Mouse (Mus musculus): ENCODE data around the gene Med10. TPM values are rescaled to one million over a fixed set of nuclear protein-coding genes. Genes with fewer than 3 reads are reported as not detected.

Gene Med10
- polyA plus RNA-seq (2016; fragmentation: Nextera tagmentation; extraction: Ambion mirVana) = 170 TPM in 2 replicates

GRCm38 (mm10) chr13:69802095-69802494, at the start of gene Med10:
Med10 (plus strand) TSS chr13:69802395.
- Histone ChIP-seq H3K9me3 (replicated peaks) (no peaks in the 10 kb centered on the region), H3K27ac (no peak within 1 kb of the TSS), H3K4me3 (no peak within 1 kb of the TSS), H3K4me1 (no peaks in the 10 kb centered on the region), H3K36me3 (no peaks in the 10 kb centered on the region), H3K27me3 (ENCODE audit: low read depth, poor library complexity, severe bottlenecking) (no peaks in the 10 kb centered on the region)
- DNase-seq (ENCODE audit: low spot score) = no peak
- WGBS = 83% methylated on average over 5 of the region's 5 CpGs

- no peak for DNase-seq (ENCODE audit: low spot score)
These were observed 49.3 kb upstream of the Med10 start for GRCm38 (mm10) chr13:69752875-69753274.

GRCm38 (mm10) chr13:69758979-69759378, 43.2 kb upstream of the Med10 start:
- WGBS = 87% methylated on average over 6 of the region's 6 CpGs
- no peak for DNase-seq (ENCODE audit: low spot score)
- Histone ChIP-seq H3K36me3 (no peaks in the 10 kb centered on the region), H3K27me3 (ENCODE audit: low read depth, poor library complexity, severe bottlenecking) (no peaks in the 10 kb centered on the region), H3K4me1 (no peaks in the 10 kb centered on the region), H3K27ac (no peak overlapping the region), H3K4me3 (no peak overlapping the region), H3K9me3 (replicated peaks) (no peaks in the 10 kb centered on the region)

More at GRCm38 (mm10) chr13:69752875-69753274, 49.3 kb upstream of the Med10 start:
- H3K4me3 ChIP-seq = no peak overlapping the region
- H3K4me1 ChIP-seq = no peaks in the 10 kb centered on the region
- no peaks in the 10 kb centered on the region for H3K27me3 ChIP-seq (ENCODE audit: low read depth, poor library complexity, severe bottlenecking)
- WGBS = 75% methylated on average over 2 of the region's 2 CpGs
- H3K27ac ChIP-seq = no peak overlapping the region
- H3K9me3 ChIP-seq (replicated peaks) = no peaks in the 10 kb centered on the region
- H3K36me3 ChIP-seq = no peaks in the 10 kb centered on the region

- Histone ChIP-seq H3K4me1 (no peaks in the 10 kb centered on the region), H3K9me3 (replicated peaks) (no peaks in the 10 kb centered on the region), H3K36me3 (no peaks in the 10 kb centered on the region), H3K4me3 (no peak overlapping the region), H3K27me3 (ENCODE audit: low read depth, poor library complexity, severe bottlenecking) (no peaks in the 10 kb centered on the region), H3K27ac (no peak overlapping the region)
- no peak for DNase-seq (ENCODE audit: low spot score)
- 93% methylated on average over 10 of the region's 10 CpGs for WGBS
These were observed 40.8 kb upstream of the Med10 start for GRCm38 (mm10) chr13:69761393-69761792.

GRCm38 (mm10) chr13:69764646-69765045, 37.5 kb upstream of the Med10 start:
- H3K36me3 ChIP-seq = no peaks in the 10 kb centered on the region
- WGBS = 90% methylated on average over 9 of the region's 9 CpGs
- H3K9me3 ChIP-seq (replicated peaks) = no peaks in the 10 kb centered on the region
- DNase-seq (ENCODE audit: low spot score) = no peak
- no peaks in the 10 kb centered on the region for H3K27me3 ChIP-seq (ENCODE audit: low read depth, poor library complexity, severe bottlenecking)
- H3K27ac ChIP-seq = no peak overlapping the region
- H3K4me1 ChIP-seq = no peaks in the 10 kb centered on the region
- H3K4me3 ChIP-seq = no peak overlapping the region

- H3K27ac ChIP-seq = no peak overlapping the region
- H3K4me3 ChIP-seq = no peak overlapping the region
- no peaks in the 10 kb centered on the region for H3K9me3 ChIP-seq (replicated peaks)
- H3K27me3 ChIP-seq (ENCODE audit: low read depth, poor library complexity, severe bottlenecking) = no peaks in the 10 kb centered on the region
- no peaks in the 10 kb centered on the region for H3K36me3 ChIP-seq
- WGBS = 93% methylated on average over 10 of the region's 10 CpGs
- DNase-seq (ENCODE audit: low spot score) = no peak
- no peaks in the 10 kb centered on the region for H3K4me1 ChIP-seq
These were observed 34.0 kb upstream of the Med10 start for GRCm38 (mm10) chr13:69768152-69768551.

GRCm38 (mm10) chr13:69770538-69771456, 31.4 kb upstream of the Med10 start:
- Histone ChIP-seq H3K27ac (no peak overlapping the region), H3K9me3 (replicated peaks) (no peaks in the 10 kb centered on the region), H3K27me3 (ENCODE audit: low read depth, poor library complexity, severe bottlenecking) (no peaks in the 10 kb centered on the region), H3K4me3 (no peak overlapping the region), H3K36me3 (no peaks in the 10 kb centered on the region), H3K4me1 (no peaks in the 10 kb centered on the region)
- DNase-seq (ENCODE audit: low spot score) = no peak
- 85% methylated on average over 12 of the region's 12 CpGs for WGBS

- Histone ChIP-seq H3K4me1 (no peaks in the 10 kb centered on the region), H3K27ac (no peak overlapping the region), H3K36me3 (no peaks in the 10 kb centered on the region), H3K4me3 (no peak overlapping the region), H3K27me3 (ENCODE audit: low read depth, poor library complexity, severe bottlenecking) (no peaks in the 10 kb centered on the region), H3K9me3 (replicated peaks) (no peaks in the 10 kb centered on the region)
- WGBS = 85% methylated on average over 4 of the region's 4 CpGs
- no peak for DNase-seq (ENCODE audit: low spot score)
These were observed 29.8 kb upstream of the Med10 start for GRCm38 (mm10) chr13:69772358-69772757.

- H3K27me3 ChIP-seq (ENCODE audit: low read depth, poor library complexity, severe bottlenecking) = no peaks in the 10 kb centered on the region
- H3K9me3 ChIP-seq (replicated peaks) = no peaks in the 10 kb centered on the region
- no peak for DNase-seq (ENCODE audit: low spot score)
- no peak overlapping the region for H3K4me3 ChIP-seq
- H3K27ac ChIP-seq = no peak overlapping the region
- H3K4me1 ChIP-seq = no peaks in the 10 kb centered on the region
- H3K36me3 ChIP-seq = no peaks in the 10 kb centered on the region
- WGBS = 92% methylated on average over 19 of the region's 19 CpGs
These were observed 24.0 kb upstream of the Med10 start for GRCm38 (mm10) chr13:69778221-69778620.

- Histone ChIP-seq H3K4me1 (no peaks in the 10 kb centered on the region), H3K27me3 (ENCODE audit: low read depth, poor library complexity, severe bottlenecking) (no peaks in the 10 kb centered on the region), H3K9me3 (replicated peaks) (no peaks in the 10 kb centered on the region), H3K27ac (no peak overlapping the region), H3K36me3 (no peaks in the 10 kb centered on the region), H3K4me3 (no peak overlapping the region)
- DNase-seq (ENCODE audit: low spot score) = no peak
- WGBS = 89% methylated on average over 5 of the region's 5 CpGs
These were observed 13.5 kb upstream of the Med10 start for GRCm38 (mm10) chr13:69788704-69789103.

GRCm38 (mm10) chr13:69791814-69792213, 10.4 kb upstream of the Med10 start:
- Histone ChIP-seq H3K4me1 (no peaks in the 10 kb centered on the region), H3K36me3 (no peaks in the 10 kb centered on the region), H3K9me3 (replicated peaks) (no peaks in the 10 kb centered on the region), H3K27me3 (ENCODE audit: low read depth, poor library complexity, severe bottlenecking) (no peaks in the 10 kb centered on the region), H3K4me3 (no peak overlapping the region), H3K27ac (no peak overlapping the region)
- WGBS = 97% methylated on average over 1 of the region's 1 CpGs
- DNase-seq (ENCODE audit: low spot score) = no peak

GRCm38 (mm10) chr13:69792541-69793009, 9.6 kb upstream of the Med10 start:
- no peak overlapping the region for H3K4me3 ChIP-seq
- no peak overlapping the region for H3K27ac ChIP-seq
- no peaks in the 10 kb centered on the region for H3K4me1 ChIP-seq
- H3K9me3 ChIP-seq (replicated peaks) = no peaks in the 10 kb centered on the region
- DNase-seq (ENCODE audit: low spot score) = no peak
- no peaks in the 10 kb centered on the region for H3K36me3 ChIP-seq
- WGBS = 44% methylated on average over 12 of the region's 12 CpGs
- H3K27me3 ChIP-seq (ENCODE audit: low read depth, poor library complexity, severe bottlenecking) = no peaks in the 10 kb centered on the region

- 74% methylated on average over 7 of the region's 7 CpGs for WGBS
These were observed 7.4 kb upstream of the Med10 start for GRCm38 (mm10) chr13:69794808-69795207.

More at GRCm38 (mm10) chr13:69794808-69795207, 7.4 kb upstream of the Med10 start:
- no peak overlapping the region for H3K27ac ChIP-seq
- H3K27me3 ChIP-seq (ENCODE audit: low read depth, poor library complexity, severe bottlenecking) = no peaks in the 10 kb centered on the region
- no peak overlapping the region for H3K4me3 ChIP-seq
- H3K36me3 ChIP-seq = no peaks in the 10 kb centered on the region
- no peaks in the 10 kb centered on the region for H3K9me3 ChIP-seq (replicated peaks)
- no peak for DNase-seq (ENCODE audit: low spot score)
- H3K4me1 ChIP-seq = no peaks in the 10 kb centered on the region

Measured in limb, embryonic 10.5 days (tissue).